Mouse (Mus musculus) spleen, adult 12 weeks (tissue): ENCODE results near the gene Cir1.
A peak's percentile ranks its signal among the peaks of the same experiment; 100 is the strongest.

Experiments
- DNase-seq: peaks from one replicate; pipeline ENCODE4 v3.0.0; 2022; ENCODE audit warnings: low spot score

Gene Cir1

GRCm38 (mm10) chr2:73312152-73313116 lies at the start of gene Cir1, which contains the start of gene Scrn3:
Cir1 (minus strand) TSS chr2:73312701.
Scrn3 (plus strand) TSS chr2:73312601.
- peak; percentile 88 for DNase-seq

GRCm38 (mm10) chr2:73360536-73360935 lies 48.0 kb upstream of the Cir1 start:
- no peak for DNase-seq

- peak; percentile 53 for DNase-seq
Observed at GRCm38 (mm10) chr2:73359941-73360340, 47.4 kb upstream of the Cir1 start.

- no peak for DNase-seq
Observed at GRCm38 (mm10) chr2:73357004-73357403, 44.5 kb upstream of the Cir1 start.

GRCm38 (mm10) chr2:73351927-73352374 lies 39.5 kb upstream of the Cir1 start:
- DNase-seq: no peak

GRCm38 (mm10) chr2:73351496-73351895 lies 39.0 kb upstream of the Cir1 start:
- no peak for DNase-seq

- no peak for DNase-seq
Observed at GRCm38 (mm10) chr2:73348221-73348620, 35.7 kb upstream of the Cir1 start.

GRCm38 (mm10) chr2:73347766-73348165 lies 35.3 kb upstream of the Cir1 start:
- no peak for DNase-seq

- DNase-seq: no peak
Observed at GRCm38 (mm10) chr2:73347136-73347535, 34.6 kb upstream of the Cir1 start.

GRCm38 (mm10) chr2:73346345-73347086 lies 34.0 kb upstream of the Cir1 start:
- DNase-seq: no peak

- no peak for DNase-seq
Observed at GRCm38 (mm10) chr2:73345204-73345603, 32.7 kb upstream of the Cir1 start.

GRCm38 (mm10) chr2:73343701-73344100 lies 31.2 kb upstream of the Cir1 start:
- DNase-seq: no peak

- no peak for DNase-seq
Observed at GRCm38 (mm10) chr2:73338415-73338814, 25.9 kb upstream of the Cir1 start.

GRCm38 (mm10) chr2:73335949-73336348 lies 23.4 kb upstream of the Cir1 start:
- no peak for DNase-seq

GRCm38 (mm10) chr2:73325871-73326270 lies 13.4 kb upstream of the Cir1 start:
- no peak for DNase-seq

- no peak for DNase-seq
Observed at GRCm38 (mm10) chr2:73322991-73323390, 10.5 kb upstream of the Cir1 start.

GRCm38 (mm10) chr2:73319218-73319617 lies 6.7 kb upstream of the Cir1 start:
- DNase-seq: no peak

GRCm38 (mm10) chr2:73317426-73317825 lies 4.9 kb upstream of the Cir1 start:
- DNase-seq: no peak

- DNase-seq: no peak
Observed at GRCm38 (mm10) chr2:73314311-73314710, 1.8 kb upstream of the Cir1 start.

- DNase-seq: peak; percentile 64
Observed at GRCm38 (mm10) chr2:73313117-73313501, 608 bp upstream of the Cir1 start.

- DNase-seq: no peak
Observed at GRCm38 (mm10) chr2:73306006-73306405, 6.5 kb downstream of the Cir1 start.

- no peak for DNase-seq
Observed at GRCm38 (mm10) chr2:73304506-73304905, 8.0 kb downstream of the Cir1 start.

GRCm38 (mm10) chr2:73302722-73303121 lies 9.8 kb downstream of the Cir1 start:
- no peak for DNase-seq
